Mouse (Mus musculus) cortical plate, adult 2 months (tissue): Measurements from ENCODE around the gene Fam222b.

Source experiments
- CTCF ChIP-seq: fragments of 200-500 bp; IDR thresholded peaks from 2 replicates; pipeline ENCODE4 v1.5.1; 2011; ENCODE audit warnings: mild to moderate bottlenecking, control low read depth, low read length; ENCODE audit not compliant: insufficient read depth; ENCODE audit errors: extremely low read depth
- POLR2A ChIP-seq: fragments of 200-500 bp; IDR thresholded peaks from 2 replicates; pipeline ENCODE4 v1.6.1; 2011; ENCODE audit warnings: mild to moderate bottlenecking, low read length, control low read depth; ENCODE audit not compliant: insufficient read depth; ENCODE audit errors: extremely low read depth

DNA sequence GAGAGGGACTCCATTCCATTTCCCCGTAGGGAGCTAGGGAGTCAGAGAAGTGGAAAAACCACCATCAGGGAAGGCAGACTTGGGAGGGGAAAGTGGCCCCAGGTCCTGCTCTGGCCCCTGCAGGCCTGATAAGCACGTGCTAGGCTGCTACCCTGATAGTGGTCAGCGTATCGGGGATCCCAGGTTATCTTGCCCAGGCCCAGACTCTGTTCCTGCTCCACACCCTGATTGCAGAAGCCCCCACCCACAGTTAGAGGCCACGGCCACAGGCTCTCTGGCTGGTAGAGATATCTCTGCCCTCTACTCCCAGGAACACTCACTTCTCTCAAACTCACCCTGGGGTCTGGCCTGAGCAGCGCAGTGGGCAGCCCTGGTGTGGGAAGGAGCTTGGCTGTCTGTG, 24.8 kb upstream of the Fam222b start:
- TF ChIP-seq POLR2A (no peak), CTCF (no peak)
